Comparison of ENCODE assay signal across 21 mouse cellular contexts in the genomic region with DNA sequence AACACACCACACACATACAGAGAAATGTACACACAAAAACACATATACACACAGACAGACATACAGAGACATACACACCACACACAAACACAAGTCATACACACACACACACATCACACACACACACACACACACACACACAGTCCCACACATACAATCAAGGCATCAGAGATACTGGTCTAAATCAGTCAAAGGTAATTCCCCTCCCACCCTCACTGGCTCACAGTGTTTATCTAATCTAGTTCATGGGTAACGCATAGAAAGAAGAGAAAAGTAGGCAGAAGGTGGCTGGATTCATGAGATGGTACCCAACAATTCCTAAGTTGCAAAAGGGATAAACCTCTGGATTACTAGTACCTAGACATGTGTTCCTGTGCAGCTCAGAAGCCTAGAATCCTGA.
DNase-seq lines count a peak whose midpoint lies in the region; ATAC-seq and TF ChIP-seq lines count a peak whose summit lies in the region.
"Had no signal": no experiment of that assay in that cellular context is flagged by ENCODE, and none has a peak within 500 bp of the region (broad histone marks: within the 10 kb centered on the region; RNA-seq: fewer than 3 reads in every experiment).

No protein-coding gene starts in this region.

- TF ChIP-seq CTCF in CH12.LX (conservative IDR thresholded peaks at IDR 0.05 in 1 of 2, IDR thresholded peaks at IDR 0.05 in 1 of 2; ENCODE audit: low read depth in 2 of 2, low read length in 2 of 2): no peak

- H3K9me3 ChIP-seq in kidney, embryonic 15.5 days (replicated peaks): no peaks in the 10 kb centered on the region
- no peaks in the 10 kb centered on the region for H3K9me3 ChIP-seq in CH12.LX (replicated peaks; ENCODE audit: low read length)
- H3K9me3 ChIP-seq: embryonic facial prominence, embryonic 15.5 days; heart, embryonic 15.5 days; midbrain, embryonic 12.5 days had no signal

- no peak overlapping the region for H3K9ac ChIP-seq in kidney, embryonic 15.5 days
- no peak overlapping the region for H3K9ac ChIP-seq in CH12.LX (ENCODE audit: insufficient read depth, low read depth)
- H3K9ac ChIP-seq: embryonic facial prominence, embryonic 15.5 days; heart, embryonic 15.5 days; liver, embryonic 14.5 days; midbrain, embryonic 12.5 days had no signal

- H3K4me1 ChIP-seq in kidney, embryonic 15.5 days: peaks cover 15% of the 10 kb centered on the region
- peaks cover 9 to 36% of the 10 kb centered on the region in 2 experiments for H3K4me1 ChIP-seq in CH12.LX (ENCODE audit: control insufficient read depth in 1 of 2, insufficient read depth in 2 of 2)

- DNase-seq in kidney, adult 8-10 months: no peak
- DNase-seq in CD4-positive, CD25-positive, alpha-beta regulatory T cell, adult 2 months (ENCODE audit: low read depth, low spot score): peak; percentile 34
- no peak for DNase-seq in CH12.LX (ENCODE audit: extremely low read depth)
- no peak for DNase-seq in adrenal gland, postnatal 14 days
- DNase-seq in cerebellum, adult 9-11 months: no peak
- DNase-seq: adrenal gland, postnatal 36 days; cerebellum, adult 2 months; cerebellum, postnatal 36 days; embryo, embryonic 11 days; layer of hippocampus, postnatal 36 days; left cerebral cortex, postnatal 4 days; lung, adult 2 months; thymus, adult 2 months; thymus, postnatal 36 days had no signal

- WGBS in kidney, embryonic 15.5 days: 78% methylated on average over 1 of the region's 1 CpGs

- TF ChIP-seq POLR2A in CH12.LX (IDR thresholded peaks at IDR 0.05; ENCODE audit: low read depth, low read length): no peak

- H3K4me2 ChIP-seq in kidney, embryonic 15.5 days: no peak overlapping the region
- no peak overlapping the region for H3K4me2 ChIP-seq in CH12.LX (ENCODE audit: insufficient read depth, low read depth, poor library complexity, severe bottlenecking)
- H3K4me2 ChIP-seq: embryonic facial prominence, embryonic 15.5 days; heart, embryonic 15.5 days; midbrain, embryonic 12.5 days had no signal

- no peak overlapping the region for H3K4me3 ChIP-seq in kidney, embryonic 15.5 days (replicated peaks)
- H3K4me3 ChIP-seq in CH12.LX (replicated peaks in 1 of 3; ENCODE audit: low read depth in 2 of 3, low read length in 2 of 3, poor library complexity in 1 of 3): no peak overlapping the region
- H3K4me3 ChIP-seq: embryonic facial prominence, embryonic 15.5 days; heart, embryonic 15.5 days; midbrain, embryonic 12.5 days had no signal

- no peak for TF ChIP-seq EP300 in CH12.LX (IDR thresholded peaks at IDR 0.05; ENCODE audit: low read length)

- peak overlapping the region; percentile 54; the same call in 1 of the 2 replicates for H3K27ac ChIP-seq in kidney, embryonic 15.5 days
- H3K27ac ChIP-seq in CH12.LX (ENCODE audit: insufficient read depth, low read depth): no peak overlapping the region
- H3K27ac ChIP-seq: liver, embryonic 14.5 days; midbrain, embryonic 12.5 days had no signal

- dilution Hi-C loops in CH12.LX (cut with MboI; ENCODE audit: extremely low pct_ligation_motif_present, extremely low pct_unique_long_range_greater_than_20kb, low sequenced_read_pairs): no loop called here

- H3K79me2 ChIP-seq in CH12.LX (replicated peaks; ENCODE audit: control insufficient read depth, extremely low read depth, insufficient read depth, poor library complexity, severe bottlenecking): no peaks in the 10 kb centered on the region

- ATAC-seq in kidney, embryonic 15.5 days (replicated peaks; ENCODE audit: low FRiP score): no peak
- ATAC-seq in inflammation-experienced regulatory T-cells, adult 6 months: peak; percentile 60
- ATAC-seq: forebrain, embryonic 14.5 days had no signal

- no peak for TF ChIP-seq RAD21 in CH12.LX (IDR thresholded peaks at IDR 0.05; ENCODE audit: low read depth, low read length)

- H3K36me3 ChIP-seq in kidney, embryonic 15.5 days: peaks cover 43% of the 10 kb centered on the region
- no peaks in the 10 kb centered on the region for H3K36me3 ChIP-seq in CH12.LX (replicated peaks in 1 of 2; ENCODE audit: control insufficient read depth in 1 of 2, insufficient read depth in 1 of 2, low read length in 1 of 2)
- H3K36me3 ChIP-seq: embryonic facial prominence, embryonic 15.5 days; heart, embryonic 15.5 days; midbrain, embryonic 12.5 days had no signal

- in situ Hi-C loops in CH12.LX (cut with MboI; ENCODE audit: low pct_ligation_motif_present, low pct_unique_long_range_greater_than_20kb, low sequenced_read_pairs): no loop called here

- H3K27me3 ChIP-seq in kidney, embryonic 15.5 days: no peaks in the 10 kb centered on the region
- H3K27me3 ChIP-seq in CH12.LX (replicated peaks): peaks cover 12% of the 10 kb centered on the region
- H3K27me3 ChIP-seq: embryonic facial prominence, embryonic 15.5 days; heart, embryonic 15.5 days; midbrain, embryonic 12.5 days had no signal

TF ChIP-seq in CH12.LX, 34 proteins besides CTCF, POLR2A, EP300 and RAD21:
- TF ChIP-seq SIN3A (IDR thresholded peaks at IDR 0.05; ENCODE audit: low read length): 0 out of 2 replicates have a peak, but pooled peaks have one; percentile 23
- no peak for TF ChIP-seq GABPA (IDR thresholded peaks at IDR 0.05; ENCODE audit: insufficient replicate concordance, low read depth, low read length)
- TF ChIP-seq UBTF (IDR thresholded peaks at IDR 0.05; ENCODE audit: low read depth, low read length): no peak
- TF ChIP-seq BHLHE40 (IDR thresholded peaks at IDR 0.05; ENCODE audit: low read depth, low read length): no peak
- no peak for TF ChIP-seq JUND (conservative IDR thresholded peaks at IDR 0.05; ENCODE audit: low read depth, low read length)
- TF ChIP-seq NRF1 (IDR thresholded peaks at IDR 0.05; ENCODE audit: low read depth, low read length): no peak
- no peak for TF ChIP-seq ELF1 (IDR thresholded peaks at IDR 0.05; ENCODE audit: low read depth, low read length)
- no peak for TF ChIP-seq E2F4 (IDR thresholded peaks at IDR 0.05; ENCODE audit: insufficient replicate concordance, low read depth, low read length)
